Mouse (Mus musculus) T-helper 2 cell (primary cell): ENCODE data around the gene Golga7b.

Source experiments
- in situ Hi-C: fragments of 300-600 bp; cut with MboI, MseI; formaldehyde crosslinking; loops from one replicate; pipeline ENCODE4 v1.15.1; 2025; ENCODE audit warnings: high pct_unique_total_duplicates

The Golga7b gene

DNA sequence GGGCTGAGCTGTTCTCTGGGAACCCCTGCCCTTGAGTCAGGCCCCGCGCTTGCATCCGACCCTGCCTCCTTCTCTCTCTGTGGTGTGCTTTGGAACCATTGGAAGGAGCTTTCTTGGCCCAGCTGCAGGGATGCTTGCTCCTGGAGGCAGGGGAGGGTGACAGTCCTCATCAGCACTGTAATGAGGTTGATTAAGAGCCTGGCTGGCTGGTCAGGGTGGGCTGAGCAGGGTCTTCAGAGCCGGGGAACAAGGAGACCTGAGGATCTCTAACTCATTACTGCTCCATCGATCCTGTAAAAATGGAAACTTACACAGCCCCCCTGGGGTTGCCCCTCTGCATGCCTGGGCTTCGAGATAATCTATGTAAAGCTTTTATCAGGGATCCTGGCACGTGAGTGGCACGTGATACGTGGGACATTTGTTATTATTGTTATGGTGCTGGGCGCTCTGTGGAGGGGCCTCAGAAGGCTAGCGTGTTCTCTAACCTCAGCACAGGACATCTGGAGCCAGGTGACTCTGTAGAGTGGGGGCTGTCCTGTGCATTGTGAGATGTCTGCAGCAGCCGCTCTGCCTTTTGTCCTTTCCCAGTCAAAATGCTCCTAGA lies 55.9 kb downstream of the Golga7b start:
- in situ Hi-C loops, result no loop called here

- in situ Hi-C loops, result no loop called here
These were observed 57.1 kb downstream of the Golga7b start for GRCm38 (mm10) chr19:42304506-42304905.

GRCm38 (mm10) chr19:42305746-42306145 lies 58.4 kb downstream of the Golga7b start:
- in situ Hi-C loops, result no loop called here

DNA sequence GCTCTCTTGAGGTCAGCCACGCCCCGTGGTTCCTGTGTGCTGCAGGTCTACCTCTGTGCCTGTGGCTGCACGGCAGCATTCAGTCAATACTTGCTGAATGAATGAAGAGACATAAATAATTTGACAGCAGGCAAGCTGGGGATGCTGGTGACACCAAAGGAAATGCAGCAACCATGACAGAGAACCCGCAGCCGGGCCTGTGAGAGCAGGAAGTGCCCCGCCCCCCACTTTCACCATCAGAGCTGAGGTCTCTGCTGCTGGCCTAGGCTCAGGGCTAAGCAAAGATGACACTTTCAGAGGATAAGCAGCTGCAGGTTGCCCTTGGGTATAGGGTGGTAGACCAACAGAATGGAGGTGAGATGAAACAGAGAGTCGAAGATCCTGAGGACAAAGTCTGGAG lies 58.8 kb downstream of the Golga7b start:
- in situ Hi-C loops, result no loop called here

DNA sequence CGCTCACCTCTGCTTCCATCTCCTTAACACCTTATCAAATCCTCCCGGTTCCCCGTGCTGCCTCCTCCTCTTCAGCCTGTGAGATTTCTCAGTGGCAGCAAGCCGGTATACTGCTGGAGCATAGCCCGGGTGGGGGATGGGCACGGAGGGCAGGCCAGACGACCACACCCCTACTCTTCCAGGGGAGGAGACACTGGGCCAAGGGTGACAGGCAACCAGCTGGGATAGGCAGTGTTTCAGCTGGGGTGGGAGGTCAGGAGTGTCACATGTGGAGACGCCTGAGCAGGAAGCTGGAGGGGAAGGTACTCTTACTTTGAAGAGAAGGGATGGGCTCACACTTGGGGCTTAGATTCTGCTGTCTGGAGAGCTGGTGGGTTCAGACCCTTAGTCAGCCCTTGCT lies 59.6 kb downstream of the Golga7b start:
- in situ Hi-C loops, result no loop called here

DNA sequence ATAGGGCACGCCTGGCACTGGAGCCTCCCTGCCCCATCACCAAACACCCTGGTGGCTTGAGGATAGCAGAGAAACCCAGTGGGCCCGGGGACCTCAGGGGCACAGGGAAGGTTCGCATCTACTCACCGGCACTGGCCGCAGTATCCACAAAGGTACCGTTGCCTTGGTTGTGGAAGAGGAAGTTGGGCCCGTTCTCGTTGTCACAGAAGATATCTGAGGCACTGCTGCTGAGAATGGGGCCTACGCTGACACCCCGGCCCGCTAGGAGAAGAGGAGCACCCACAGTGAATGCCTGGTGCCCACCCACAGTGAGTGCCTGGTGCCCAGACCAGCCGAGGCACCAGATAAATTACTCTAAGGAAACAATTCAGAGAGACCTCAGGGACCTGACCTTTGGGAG lies 61.6 kb downstream of the Golga7b start:
- in situ Hi-C loops, result no loop called here

DNA sequence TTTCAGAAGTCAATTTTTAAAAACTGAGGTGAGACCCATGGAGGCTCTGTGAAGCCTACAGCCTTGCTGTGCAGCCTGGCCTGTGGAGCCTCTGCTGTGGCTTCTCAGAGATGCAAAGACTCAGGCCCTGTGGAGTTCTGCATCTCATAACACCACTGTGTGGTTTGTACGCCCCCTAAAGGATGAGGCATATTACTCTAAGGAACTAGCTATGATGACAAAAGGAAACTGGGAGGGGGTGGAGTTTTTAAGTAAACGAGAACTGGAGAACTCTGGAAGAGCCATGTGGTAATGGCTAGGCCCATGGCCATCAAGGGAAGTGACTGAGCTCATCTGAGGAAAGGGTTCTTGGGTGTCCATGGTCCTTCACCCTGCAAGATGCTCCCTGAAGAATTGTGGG lies 64.0 kb downstream of the Golga7b start:
- in situ Hi-C loops, result no loop called here

- in situ Hi-C loops, result no loop called here
These were observed 64.8 kb downstream of the Golga7b start for GRCm38 (mm10) chr19:42312191-42312590.

DNA sequence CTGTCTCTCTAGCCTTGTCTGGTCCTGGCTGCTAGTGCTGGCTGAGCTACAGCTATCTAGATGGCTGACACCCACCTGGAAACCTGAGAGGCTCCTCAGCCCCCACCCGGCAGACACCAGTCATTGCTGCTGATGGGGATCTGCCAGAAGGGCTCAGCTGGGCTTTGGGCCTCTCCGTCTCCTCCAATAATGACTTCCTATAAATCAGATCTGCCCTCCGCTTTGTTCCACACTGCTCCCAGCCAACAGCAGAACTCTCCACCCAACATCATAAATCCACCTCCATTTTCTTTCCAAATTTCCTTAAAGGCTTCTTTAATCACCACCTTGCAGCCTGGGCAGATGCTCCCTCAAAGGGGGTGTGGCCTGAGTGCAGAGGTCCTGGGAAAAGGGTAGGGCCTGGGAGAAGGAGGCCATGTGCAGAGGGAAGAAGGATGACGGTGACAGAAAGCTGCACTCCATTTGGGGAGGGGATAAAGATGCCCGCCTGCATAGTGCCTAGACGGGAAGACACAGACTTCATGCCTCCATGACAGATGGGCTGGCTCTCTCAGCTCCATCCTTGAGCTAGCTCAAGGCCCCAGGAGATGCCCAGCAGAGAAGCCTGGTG lies 67.8 kb downstream of the Golga7b start:
- in situ Hi-C loops, result no loop called here

DNA sequence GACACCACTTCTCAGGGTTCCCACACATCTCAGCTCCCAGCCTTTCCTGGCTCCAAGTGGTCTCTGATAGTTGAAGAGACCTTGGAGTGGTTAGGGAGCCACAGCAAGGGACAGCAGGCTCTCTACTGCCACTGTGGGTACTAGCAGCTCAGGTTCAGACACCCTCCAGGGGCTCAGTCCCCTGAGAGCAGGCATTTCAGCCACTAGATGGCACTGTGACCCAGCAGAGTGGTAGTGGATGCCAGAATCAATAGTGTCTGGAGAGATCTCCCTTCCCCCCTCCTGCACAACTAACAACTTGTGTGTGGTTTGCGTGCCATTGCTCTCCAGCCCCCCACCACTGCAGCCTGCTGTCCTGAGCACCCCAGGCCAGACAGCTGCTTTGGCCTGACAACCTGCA lies 68.5 kb downstream of the Golga7b start:
- in situ Hi-C loops, result no loop called here

GRCm38 (mm10) chr19:42316525-42316924 lies 69.2 kb downstream of the Golga7b start:
- in situ Hi-C loops, result no loop called here

DNA sequence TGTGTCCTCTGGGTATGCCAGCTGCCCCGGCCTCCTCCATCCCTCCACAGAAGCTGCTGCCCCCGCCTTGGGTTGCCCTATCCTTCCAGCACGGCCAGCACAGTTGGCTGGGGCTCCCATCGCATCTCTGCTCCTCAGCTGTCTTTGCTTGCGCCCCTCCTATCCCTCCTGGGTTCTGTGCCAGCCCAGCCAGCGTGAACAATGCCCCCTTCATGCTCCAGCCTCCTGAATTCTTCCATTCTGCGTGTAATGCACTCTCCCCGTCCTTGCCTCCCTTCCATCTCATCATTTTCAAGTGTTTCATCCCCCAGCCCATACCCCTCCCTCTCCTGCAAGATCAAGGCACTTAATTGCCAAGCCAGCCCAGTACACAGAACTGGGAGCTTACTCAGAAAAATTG lies 69.6 kb downstream of the Golga7b start:
- in situ Hi-C loops, result no loop called here

DNA sequence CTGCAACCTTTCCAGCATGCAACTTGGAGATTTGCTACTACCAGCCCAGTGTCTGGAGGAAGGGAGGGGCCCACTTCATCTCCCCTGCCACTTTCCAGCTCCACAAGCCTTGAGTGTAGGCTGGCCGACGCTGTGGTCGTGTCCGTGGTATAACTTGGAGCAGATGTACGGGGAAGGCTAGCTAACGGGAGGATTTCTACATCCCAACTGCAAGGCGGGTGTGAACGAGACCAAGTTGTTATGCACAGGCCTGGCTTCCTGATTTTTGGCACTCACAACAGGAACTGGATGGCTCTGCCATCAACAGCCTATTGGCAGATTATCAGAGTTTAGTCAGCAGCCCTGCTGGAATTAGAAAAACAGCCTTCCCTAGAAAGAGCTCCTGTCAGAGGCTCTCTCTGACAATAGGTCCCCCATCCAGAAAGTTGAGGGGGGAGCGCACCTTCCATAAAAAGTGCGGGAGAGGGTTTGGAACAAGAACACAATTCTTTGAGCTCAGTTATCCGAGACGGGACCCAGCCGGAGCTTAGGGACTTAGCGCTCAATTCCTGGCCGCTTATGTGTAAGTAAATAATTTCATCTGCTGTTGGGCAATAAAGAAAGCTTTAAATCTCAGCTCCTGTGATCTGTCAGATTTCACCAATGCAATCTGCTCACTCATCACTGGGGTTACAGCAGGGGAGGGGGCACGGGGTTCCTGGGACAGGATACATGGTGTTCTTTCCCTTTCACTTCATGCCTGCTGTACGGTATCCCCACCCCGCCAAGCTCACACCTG lies 70.5 kb downstream of the Golga7b start:
- in situ Hi-C loops, result no loop called here
